Mouse (Mus musculus): Measurements from ENCODE around the gene Treml1.

DNA sequence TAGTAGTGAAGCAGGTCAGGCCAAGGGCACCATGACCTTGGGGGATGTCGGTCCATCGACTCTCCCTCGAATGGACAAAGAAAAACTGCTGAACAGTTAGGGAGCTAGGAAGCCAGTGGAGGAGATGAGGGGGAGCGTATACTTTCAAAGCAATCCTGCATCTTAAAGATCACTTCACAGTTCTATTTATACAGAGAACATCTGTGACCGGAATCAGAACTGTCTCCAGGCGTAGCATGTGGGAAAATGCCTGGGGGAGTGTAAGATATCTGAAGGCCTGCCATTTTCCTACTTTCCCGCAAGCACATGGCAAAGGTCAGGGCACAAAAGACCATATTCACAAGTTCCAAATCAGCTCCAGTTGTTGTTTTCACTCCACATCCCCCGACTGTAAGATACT, 13.3 kb downstream of the Treml1 start:
- no peak for TF ChIP-seq CTCF (IDR thresholded peaks at IDR 0.05; ENCODE audit: low read depth)
- TF ChIP-seq EP300 (optimal IDR thresholded peaks at IDR 0.05) = no peak

Data from stomach, postnatal 0 days (tissue).